Comparison of ENCODE assay signal across 9 mouse cellular contexts in the genomic region with DNA sequence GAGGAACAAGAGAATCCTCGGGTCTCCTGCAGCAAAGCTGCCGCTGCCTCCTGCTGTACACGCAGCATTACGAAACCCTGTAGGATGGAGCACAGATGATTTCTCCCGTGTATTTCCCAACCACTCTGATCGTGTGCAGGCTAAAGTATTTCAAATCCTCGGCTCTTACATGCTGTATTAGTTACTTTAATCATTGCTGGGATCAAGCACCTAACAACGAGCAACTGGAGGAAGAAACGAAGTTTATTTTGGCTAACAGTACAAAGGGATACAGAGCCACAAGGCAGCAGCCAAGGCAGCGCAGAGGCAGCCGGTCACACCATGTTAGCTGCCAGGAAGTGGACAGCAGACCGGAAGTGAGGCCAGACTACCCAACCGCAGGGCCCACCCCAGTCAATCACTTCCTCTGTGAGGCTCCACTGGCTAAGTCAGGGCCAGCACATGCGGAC.
A peak's percentile ranks its signal among the peaks of the same experiment; 100 is the strongest.
DNase-seq lines count a peak whose midpoint lies in the region; ATAC-seq lines count a peak whose summit lies in the region.
"Had no signal": no experiment of that assay in that cellular context is flagged by ENCODE, and none has a peak within 500 bp of the region (broad histone marks: within the 10 kb centered on the region; RNA-seq: fewer than 3 reads in every experiment).

No protein-coding gene starts in this region.

- no peaks in the 10 kb centered on the region for H3K27me3 ChIP-seq in limb, embryonic 15.5 days
- no peaks in the 10 kb centered on the region for H3K27me3 ChIP-seq in hindbrain, embryonic 16.5 days (replicated peaks; ENCODE audit: control insufficient read depth, insufficient read depth, low read length)
- H3K27me3 ChIP-seq: limb, embryonic 12.5 days; stomach, embryonic 15.5 days had no signal

- H3K9me3 ChIP-seq in limb, embryonic 15.5 days = no peaks in the 10 kb centered on the region
- H3K9me3 ChIP-seq in hindbrain, embryonic 16.5 days (ENCODE audit: control insufficient read depth, low read length) = 0 out of 2 replicates have a peak, but pooled peaks cover 2% of the 10 kb centered on the region
- H3K9me3 ChIP-seq: limb, embryonic 12.5 days; stomach, embryonic 15.5 days had no signal

- no peak overlapping the region for H3K4me3 ChIP-seq in limb, embryonic 15.5 days
- H3K4me3 ChIP-seq in hindbrain, embryonic 16.5 days (ENCODE audit: low read length) = no peak overlapping the region
- H3K4me3 ChIP-seq: limb, embryonic 12.5 days; stomach, embryonic 15.5 days had no signal

- no peak overlapping the region for H3K9ac ChIP-seq in limb, embryonic 15.5 days
- H3K9ac ChIP-seq in hindbrain, embryonic 16.5 days (ENCODE audit: low read depth, low read length) = no peak overlapping the region
- H3K9ac ChIP-seq: limb, embryonic 12.5 days; stomach, embryonic 15.5 days had no signal

- DNase-seq in B cell, adult 2 months = peak; percentile 23 to 24
- DNase-seq in Muller cell, postnatal 12 days (ENCODE audit: inconsistent ontology term) = peak; percentile 7
- peak; percentile 68 to 74 for DNase-seq in heart, adult 9 months (ENCODE audit: low spot score in 2 of 2)
- DNase-seq in cerebellum, postnatal 36 days = no peak

- H3K36me3 ChIP-seq in limb, embryonic 15.5 days = no peaks in the 10 kb centered on the region
- H3K36me3 ChIP-seq in hindbrain, embryonic 16.5 days (ENCODE audit: control insufficient read depth, insufficient read depth, low read length) = no peaks in the 10 kb centered on the region
- H3K36me3 ChIP-seq: stomach, embryonic 15.5 days had no signal

- H3K4me2 ChIP-seq in limb, embryonic 15.5 days = no peak overlapping the region
- H3K4me2 ChIP-seq in hindbrain, embryonic 16.5 days (ENCODE audit: low read length) = no peak overlapping the region
- H3K4me2 ChIP-seq: limb, embryonic 12.5 days; stomach, embryonic 15.5 days had no signal

- no peak; the same call in 1 of the 2 replicates for ATAC-seq in limb, embryonic 15.5 days (ENCODE audit: insufficient number of reproducible peaks, low FRiP score, low TSS enrichment, low read depth)
- ATAC-seq in neutrophil, adult 5-6 weeks (ENCODE audit: extremely low read depth, insufficient number of reproducible peaks, low FRiP score, poor library complexity, severe bottlenecking) = peak; percentile 94
- ATAC-seq in hindbrain, embryonic 16.5 days = no peak

- WGBS in limb, embryonic 15.5 days = 63% methylated on average over 14 of the region's 14 CpGs
- WGBS in hindbrain, embryonic 16.5 days = 79% methylated on average over 14 of the region's 14 CpGs

- H3K4me1 ChIP-seq in limb, embryonic 15.5 days = no peaks in the 10 kb centered on the region
- H3K4me1 ChIP-seq in hindbrain, embryonic 16.5 days (ENCODE audit: control insufficient read depth, insufficient read depth, low read depth, low read length) = no peaks in the 10 kb centered on the region
- H3K4me1 ChIP-seq: limb, embryonic 12.5 days had no signal

- H3K27ac ChIP-seq in limb, embryonic 15.5 days = peak overlapping the region; percentile 8; the same call in 1 of the 2 replicates
- no peak overlapping the region for H3K27ac ChIP-seq in hindbrain, embryonic 16.5 days (ENCODE audit: low read depth, low read length)
- H3K27ac ChIP-seq: limb, embryonic 12.5 days; stomach, embryonic 15.5 days had no signal

Comparison
In these comparisons a context has a peak if more than half of its experiments do, and no peak if none do; other contexts are left out.
1. DNase-seq: peak in B cell, adult 2 months (2 of 2), Muller cell, postnatal 12 days (single experiment) and heart, adult 9 months (2 of 2); none in cerebellum, postnatal 36 days (0 of 2).